Mouse (Mus musculus) T-cell, adult 2 months (primary cell): ENCODE results near the gene Traf3ip3.
A peak's percentile ranks its signal among the peaks of the same experiment; 100 is the strongest.

Source experiments
- DNase-seq: peaks from one replicate; pipeline ENCODE4 v3.0.0; 2022; ENCODE audit warnings: low spot score

Traf3ip3 gene

GRCm38 (mm10) chr1:193205431-193205830 lies 3.9 kb upstream of the Traf3ip3 start:
- DNase-seq: no peak

- no peak for DNase-seq
Observed at GRCm38 (mm10) chr1:193203821-193204220, 2.3 kb upstream of the Traf3ip3 start.

- DNase-seq: peak; percentile 88
Observed at GRCm38 (mm10) chr1:193200640-193201382, 692 bp downstream of the Traf3ip3 start.

GRCm38 (mm10) chr1:193198312-193198711 lies 3.2 kb downstream of the Traf3ip3 start:
- peak; percentile 34 for DNase-seq

- DNase-seq: no peak
Observed at GRCm38 (mm10) chr1:193197494-193198205, 3.9 kb downstream of the Traf3ip3 start.

- no peak for DNase-seq
Observed at GRCm38 (mm10) chr1:193195169-193195810, 6.2 kb downstream of the Traf3ip3 start.

- DNase-seq: no peak
Observed at GRCm38 (mm10) chr1:193194416-193195140, 6.9 kb downstream of the Traf3ip3 start.

- DNase-seq: no peak
Observed at GRCm38 (mm10) chr1:193191675-193192283, 9.7 kb downstream of the Traf3ip3 start.

GRCm38 (mm10) chr1:193189771-193190170 lies 11.7 kb downstream of the Traf3ip3 start:
- no peak for DNase-seq

- peak; percentile 64 for DNase-seq
Observed at GRCm38 (mm10) chr1:193189151-193189621, 12.3 kb downstream of the Traf3ip3 start.

- no peak for DNase-seq
Observed at GRCm38 (mm10) chr1:193188257-193188656, 13.2 kb downstream of the Traf3ip3 start.

- DNase-seq: peak; percentile 51
Observed at GRCm38 (mm10) chr1:193181104-193181503, 20.4 kb downstream of the Traf3ip3 start.

- DNase-seq: no peak
Observed at GRCm38 (mm10) chr1:193174143-193174733, 27.3 kb downstream of the Traf3ip3 start.

GRCm38 (mm10) chr1:193173810-193174129 lies 27.7 kb downstream of the Traf3ip3 start:
- no peak for DNase-seq

GRCm38 (mm10) chr1:193172991-193173809 lies 28.3 kb downstream of the Traf3ip3 start:
- DNase-seq: peak; percentile 99

GRCm38 (mm10) chr1:193169856-193170255 lies 31.6 kb downstream of the Traf3ip3 start:
- DNase-seq: peak; percentile 63

GRCm38 (mm10) chr1:193169228-193169627 lies 32.3 kb downstream of the Traf3ip3 start:
- no peak for DNase-seq

GRCm38 (mm10) chr1:193167746-193168145 lies 33.8 kb downstream of the Traf3ip3 start, which contains the start of gene A130010J15Rik:
TSS of gene A130010J15Rik (plus strand) at chr1:193168046.
- DNase-seq: no peak

GRCm38 (mm10) chr1:193160317-193161032 lies 41.0 kb downstream of the Traf3ip3 start:
- peak; percentile 32 for DNase-seq

GRCm38 (mm10) chr1:193159613-193160012 lies 41.9 kb downstream of the Traf3ip3 start:
- peak; percentile 27 for DNase-seq
